Mouse (Mus musculus) liver, embryonic 14.5 days (tissue): Measurements from ENCODE around the gene Alkbh4. TPM values are rescaled to one million over a fixed set of nuclear protein-coding genes. Genes with fewer than 3 reads are reported as not detected.

Experiments used
- ATAC-seq: fragments of 200-750 bp; cut with Nextera tagmentation; 2 replicates; pipeline ENCODE4 v1.8.0; 2017; ENCODE audit warnings: moderate number of reproducible peaks, mild to moderate bottlenecking, moderate library complexity; ENCODE audit not compliant: insufficient read depth
- DNase-seq, 3 experiments: peaks; one replicate each; pipeline ENCODE4 v3.0.0-alpha.2; 2012 to 2013; ENCODE audit warnings: low read depth in 3 of 3, low spot score in 3 of 3
- H3K27ac ChIP-seq: fragments of 300-500 bp; sonication (generic); 2 replicates; pipeline ENCODE4 v1.5.1; 2014; ENCODE audit warnings: moderate library complexity, mild to moderate bottlenecking, control low read depth, inconsistent platforms
- H3K27me3 ChIP-seq: fragments of 300-500 bp; sonication (generic); 2 replicates; pipeline ENCODE4 v1.6.1; 2014; ENCODE audit warnings: mild to moderate bottlenecking, low read length, moderate library complexity; ENCODE audit not compliant: control insufficient read depth, insufficient read depth
- H3K36me3 ChIP-seq: fragments of 300-500 bp; sonication (generic); replicated peaks from 2 replicates; pipeline ENCODE4 v1.6.1; 2014; ENCODE audit warnings: low read depth; ENCODE audit not compliant: control insufficient read depth, insufficient read depth
- H3K4me1 ChIP-seq, 2 experiments: fragments of 200-500 bp in 1 of 2; fragments of 300-500 bp in 1 of 2; sonication (generic) in 1 of 2; replicated peaks; 2 replicates each; pipeline ENCODE4 v1.6.1; 2012 to 2014; ENCODE audit warnings: antibody characterized with exemption in 1 of 2, inconsistent platforms in 1 of 2, low read length in 1 of 2; ENCODE audit not compliant: control insufficient read depth in 2 of 2, insufficient read depth in 2 of 2
- H3K4me2 ChIP-seq: fragments of 300-500 bp; sonication (generic); 2 replicates; pipeline ENCODE4 v1.6.1; 2014; ENCODE audit warnings: low read depth, mild to moderate bottlenecking, control low read depth, moderate library complexity
- H3K4me3 ChIP-seq, 2 experiments: fragments of 200-500 bp in 1 of 2; fragments of 300-500 bp in 1 of 2; sonication (generic) in 1 of 2; 2 replicates each; pipeline ENCODE4 v1.5.1; 2012 to 2014; ENCODE audit warnings: low read depth in 2 of 2, low read length in 2 of 2, mild to moderate bottlenecking in 2 of 2, control low read depth in 1 of 2, inconsistent platforms in 1 of 2, moderate library complexity in 1 of 2; ENCODE audit not compliant: insufficient read depth in 1 of 2
- H3K9ac ChIP-seq: fragments of 300-500 bp; sonication (generic); replicated peaks from 2 replicates; pipeline ENCODE4 v1.6.1; 2014; ENCODE audit warnings: mild to moderate bottlenecking, control low read depth, moderate library complexity
- H3K9me3 ChIP-seq: fragments of 300-500 bp; sonication (generic); 2 replicates; pipeline ENCODE4 v1.6.1; 2016; ENCODE audit warnings: low read length, mixed read lengths; ENCODE audit not compliant: control insufficient read depth
- CTCF ChIP-seq: IDR thresholded peaks from 2 replicates; pipeline ENCODE4 v1.5.1; 2016; ENCODE audit warnings: antibody characterized with exemption, low read depth, control low read depth
- EP300 ChIP-seq: IDR thresholded peaks from 2 replicates; pipeline ENCODE4 v1.6.1; 2016; ENCODE audit warnings: antibody characterized with exemption, low read depth
- WGBS: fragments of 180-500 bp; shearing (Covaris S2); extraction: QIAGEN DNeasy Blood & Tissue Kit; methylation state at CpG from one replicate; pipeline ENCODE4 v1.1.7; 2014; ENCODE audit not compliant: insufficient replicate concordance; 5-methylcytosine and 5-hydroxymethylcytosine counted together
- polyA plus RNA-seq, 2 experiments: library from polyadenylated mRNA; depleted of rRNA in 1 of 2; stranded (reverse) in 1 of 2; unstranded in 1 of 2; fragments of >200 nt; fragmentation: Nextera tagmentation in 1 of 2; extraction: Ambion mirVana in 1 of 2; gene quantifications; 2 replicates each; pipeline versions ENCODE4 v1.2.1 to v1.2.3; 2012 to 2014

Alkbh4 gene
- polyA plus RNA-seq (2012; rRNA removed), result 8.2 and 9.6 TPM in 2 replicates
- polyA plus RNA-seq (2014; fragmentation: Nextera tagmentation; extraction: Ambion mirVana), result 7.0 and 8.3 TPM in 2 replicates

- under 1% methylated on average over 60 of the region's 60 CpGs for WGBS
- DNase-seq, result peak; percentile 94 to 95 (median 94)
- peak within 1 kb of the TSS; percentile 82 for H3K4me2 ChIP-seq
- peak; percentile 92 for ATAC-seq
- peaks cover 12 to 19% of the 10 kb centered on the region in 2 experiments for H3K4me1 ChIP-seq
- H3K36me3 ChIP-seq, result peaks cover 48% of the 10 kb centered on the region
- peak within 1 kb of the TSS; percentile 72 to 94 for H3K4me3 ChIP-seq
- H3K9me3 ChIP-seq, result no peaks in the 10 kb centered on the region
- H3K27ac ChIP-seq, result peak within 1 kb of the TSS; percentile 84
- no peaks in the 10 kb centered on the region for H3K27me3 ChIP-seq
- TF ChIP-seq EP300 (no peak), CTCF (peak; percentile 89)
- peak within 1 kb of the TSS; percentile 92 for H3K9ac ChIP-seq
Measured at GRCm38 (mm10) chr5:136135571-136136291, at the start of gene Alkbh4, which contains the start of gene Lrwd1. Gene Alkbh4, plus strand, starts transcription at chr5:136136146. Gene Lrwd1, minus strand, starts transcription at chr5:136136074.

- Histone ChIP-seq H3K4me2 (no peak overlapping the region), H3K4me1 (peaks cover 0 to 10% of the 10 kb centered on the region in 2 experiments; a peak in 2 of 4 replicates), H3K27ac (no peak overlapping the region), H3K27me3 (peaks cover 10% of the 10 kb centered on the region), H3K9ac (no peak overlapping the region), H3K9me3 (no peaks in the 10 kb centered on the region), H3K36me3 (no peaks in the 10 kb centered on the region), H3K4me3 (no peak overlapping the region)
- 54% methylated on average over 8 of the region's 8 CpGs for WGBS
- no peak for ATAC-seq
- TF ChIP-seq EP300, result no peak
- no peak for DNase-seq
Measured at GRCm38 (mm10) chr5:136086290-136086689, 49.7 kb upstream of the Alkbh4 start.

- TF ChIP-seq CTCF (peak; percentile 47), EP300 (no peak)
- Histone ChIP-seq H3K4me1 (peaks cover 0 to 5% of the 10 kb centered on the region in 2 experiments; a peak in 2 of 4 replicates), H3K4me2 (no peak overlapping the region), H3K27me3 (peaks cover 9% of the 10 kb centered on the region), H3K9ac (no peak overlapping the region), H3K9me3 (no peaks in the 10 kb centered on the region), H3K4me3 (no peak overlapping the region), H3K36me3 (no peaks in the 10 kb centered on the region), H3K27ac (no peak overlapping the region)
- ATAC-seq (no peak), DNase-seq (no peak)
- 18% methylated on average over 14 of the region's 14 CpGs for WGBS
Measured at GRCm38 (mm10) chr5:136088821-136089575, 46.9 kb upstream of the Alkbh4 start.

GRCm38 (mm10) chr5:136091927-136092326, 44.0 kb upstream of the Alkbh4 start:
- no peak for DNase-seq
- WGBS, result 43% methylated on average over 5 of the region's 5 CpGs
- H3K4me2 ChIP-seq, result no peak overlapping the region
- no peak overlapping the region for H3K27ac ChIP-seq
- no peak overlapping the region for H3K4me3 ChIP-seq
- no peaks in the 10 kb centered on the region; the same call in 1 of the 2 replicates for H3K27me3 ChIP-seq
- H3K36me3 ChIP-seq, result no peaks in the 10 kb centered on the region
- no peaks in the 10 kb centered on the region for H3K9me3 ChIP-seq
- no peak for ATAC-seq
- no peaks in the 10 kb centered on the region for H3K4me1 ChIP-seq
- TF ChIP-seq EP300 (no peak), CTCF (no peak)
- no peak overlapping the region for H3K9ac ChIP-seq
